Mouse (Mus musculus): ENCODE data around the gene Hist1h2ao.
A peak's percentile ranks its signal among the peaks of the same experiment; 100 is the strongest.
"Not testable (repeated sequence)": the region's sequence is repeated elsewhere in the genome, so short reads cannot be mapped to it uniquely, and the experiment has no call there.

Gene Hist1h2ao

GRCm38 (mm10) chr13:21810073-21810472, at the start of gene Hist1h2ao, which contains the start of gene Hist1h2bq:
TSS of gene Hist1h2ao (plus strand) at chr13:21810465.
TSS of gene Hist1h2bq (minus strand) at chr13:21810197.
- not testable (repeated sequence) for DNase-seq

- peak; percentile 84 for DNase-seq
These were observed 31.2 kb upstream of the Hist1h2ao start for GRCm38 (mm10) chr13:21778814-21779766.

GRCm38 (mm10) chr13:21779767-21780731, 30.2 kb upstream of the Hist1h2ao start, which contains the start of gene Hist1h1b:
TSS of gene Hist1h1b (minus strand) at chr13:21780625.
- DNase-seq: peak; percentile 90

GRCm38 (mm10) chr13:21781021-21781555, 29.2 kb upstream of the Hist1h2ao start:
- peak; percentile 14 for DNase-seq

- DNase-seq: no peak
These were observed 28.6 kb upstream of the Hist1h2ao start for GRCm38 (mm10) chr13:21781639-21782038.

GRCm38 (mm10) chr13:21782361-21783254, 27.7 kb upstream of the Hist1h2ao start:
- peak; percentile 56 for DNase-seq

- DNase-seq: peak; percentile 70
These were observed 27.0 kb upstream of the Hist1h2ao start, which contains the start of gene Hist1h3i for GRCm38 (mm10) chr13:21783255-21783617. TSS of gene Hist1h3i (minus strand) at chr13:21783370.

GRCm38 (mm10) chr13:21783734-21784161, 26.5 kb upstream of the Hist1h2ao start:
- DNase-seq: peak; percentile 77

GRCm38 (mm10) chr13:21784311-21784710, 26.0 kb upstream of the Hist1h2ao start:
- DNase-seq: peak; percentile 20

- peak; percentile 40 for DNase-seq
These were observed 23.9 kb upstream of the Hist1h2ao start for GRCm38 (mm10) chr13:21786189-21786898.

- DNase-seq: peak; percentile 92
These were observed 23.2 kb upstream of the Hist1h2ao start, which contains the start of the genes Hist1h2an and Hist1h2bp for GRCm38 (mm10) chr13:21786899-21787629. TSS of gene Hist1h2an (minus strand) at chr13:21787218. TSS of gene Hist1h2bp (plus strand) at chr13:21787461.

GRCm38 (mm10) chr13:21787760-21788593, 22.3 kb upstream of the Hist1h2ao start:
- DNase-seq: no peak

- no peak for DNase-seq
These were observed 20.3 kb upstream of the Hist1h2ao start for GRCm38 (mm10) chr13:21789925-21790324.

- peak; percentile 13 for DNase-seq
These were observed 19.5 kb upstream of the Hist1h2ao start for GRCm38 (mm10) chr13:21790601-21791283.

- no peak for DNase-seq
These were observed 14.7 kb upstream of the Hist1h2ao start for GRCm38 (mm10) chr13:21795584-21795983.

- DNase-seq: not testable (repeated sequence)
These were observed 13.1 kb upstream of the Hist1h2ao start for GRCm38 (mm10) chr13:21797163-21797562.

- DNase-seq: not testable (repeated sequence)
These were observed 7.2 kb upstream of the Hist1h2ao start for GRCm38 (mm10) chr13:21803058-21803457.

GRCm38 (mm10) chr13:21811074-21811473, 809 bp downstream of the Hist1h2ao start:
- DNase-seq: not testable (repeated sequence)
